Mouse (Mus musculus) lung, postnatal 0 days (tissue): ENCODE measurements around the gene Eif5a.

Experiments
- CTCF ChIP-seq: IDR thresholded peaks from 2 replicates; pipeline ENCODE4 v1.5.1; 2016; ENCODE audit warnings: antibody characterized with exemption, mild to moderate bottlenecking
- EP300 ChIP-seq: IDR thresholded peaks from 2 replicates; pipeline ENCODE4 v1.6.1; 2016; ENCODE audit warnings: antibody characterized with exemption, mild to moderate bottlenecking, control low read depth

DNA sequence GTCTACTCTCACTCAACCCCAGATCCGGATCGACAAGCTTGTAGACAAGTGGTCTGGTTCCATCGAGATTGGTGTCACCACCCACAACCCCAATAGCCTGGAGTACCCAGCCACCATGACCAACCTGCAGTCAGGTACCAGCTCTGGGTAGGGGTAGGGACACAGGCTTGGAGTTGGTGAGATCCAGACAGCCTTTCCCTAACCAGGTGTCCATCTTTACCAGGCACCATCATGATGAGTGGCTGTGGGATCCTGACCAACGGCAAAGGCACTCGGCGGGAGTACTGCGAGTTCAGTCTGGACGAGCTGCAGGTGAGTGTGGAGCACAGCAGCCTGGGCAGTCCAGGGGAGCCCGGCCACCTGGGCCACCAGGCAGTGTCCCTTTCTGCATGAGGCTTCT is 17.4 kb downstream of the Eif5a start:
- TF ChIP-seq EP300 (no peak), CTCF (no peak)
